Mouse (Mus musculus): Measurements from ENCODE around the gene Pxdn.

DNA sequence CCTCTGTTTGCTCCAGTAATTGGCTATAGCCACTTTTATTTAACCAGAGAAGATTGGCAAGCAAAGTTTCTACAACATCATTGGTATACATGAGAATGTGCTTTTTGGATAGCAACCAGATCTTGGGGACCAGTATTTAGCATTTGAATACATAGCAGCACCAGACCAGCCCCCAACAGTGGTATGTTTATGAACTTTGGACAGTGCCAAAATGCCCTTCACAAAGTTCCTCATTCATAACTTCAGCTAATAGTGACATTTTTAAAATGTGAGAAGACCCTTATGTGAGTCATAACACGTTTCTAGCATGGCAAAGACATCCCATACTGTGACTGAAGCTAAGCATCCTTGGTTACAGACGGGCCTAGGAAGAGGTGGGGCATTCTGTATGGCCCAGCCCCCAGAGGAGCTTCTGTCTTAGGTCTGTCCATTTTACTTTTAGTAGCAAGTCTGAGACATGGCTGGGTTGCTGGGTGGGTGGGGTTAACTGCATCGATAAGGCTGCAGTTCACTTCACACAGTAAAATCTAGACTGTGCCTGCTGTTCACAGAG, 39.8 kb upstream of the Pxdn start:
- TF ChIP-seq CTCF (IDR thresholded peaks at IDR 0.05; ENCODE audit: low read depth) (no peak), EP300 (IDR thresholded peaks at IDR 0.05; ENCODE audit: low read depth) (no peak)

Data from liver, embryonic 14.5 days (tissue).